Mouse (Mus musculus) E14TG2a.4 (cell line): Measurements from ENCODE around the gene Tubg1.

Experiments
- CTCF ChIP-seq: conservative IDR thresholded peaks from 2 replicates; pipeline ENCODE4 v1.5.1; 2014; ENCODE audit warnings: low read length
- POU5F1 ChIP-seq: IDR thresholded peaks from 2 replicates; pipeline ENCODE4 v1.6.1; 2014; ENCODE audit warnings: low read length, borderline replicate concordance

- TF ChIP-seq CTCF (no peak), POU5F1 (no peak)
Measured at GRCm38 (mm10) chr11:101112186-101112585, 7.6 kb upstream of the Tubg1 start.
